Mouse (Mus musculus) kidney, postnatal 25 days (tissue): Measurements from ENCODE around the gene Nin.

Experiments
- DNase-seq, 2 experiments: peaks; one replicate each; pipeline ENCODE4 v3.0.0; 2021; ENCODE audit warnings: mixed read lengths in 2 of 2

The Nin gene

DNA sequence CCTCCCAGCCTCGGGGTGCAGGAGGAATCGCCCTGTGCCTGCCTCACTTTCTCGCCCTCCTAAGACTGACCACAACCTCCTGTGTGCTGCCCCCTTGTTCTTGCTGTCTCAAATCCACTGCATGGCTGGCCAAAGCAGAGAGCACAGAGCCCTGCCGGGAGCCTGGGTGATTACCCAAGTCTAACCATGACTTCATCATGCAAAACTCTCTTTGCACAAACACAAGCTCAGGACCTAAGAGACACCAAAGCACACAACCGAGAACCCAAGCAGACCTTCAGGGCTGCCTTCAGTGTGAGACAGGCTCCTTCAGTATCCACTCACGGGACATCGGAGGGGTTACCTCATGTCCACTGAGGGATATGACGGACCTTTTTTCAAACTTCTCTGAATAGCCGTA is 31.0 kb downstream of the Nin start:
- no peak for DNase-seq

DNA sequence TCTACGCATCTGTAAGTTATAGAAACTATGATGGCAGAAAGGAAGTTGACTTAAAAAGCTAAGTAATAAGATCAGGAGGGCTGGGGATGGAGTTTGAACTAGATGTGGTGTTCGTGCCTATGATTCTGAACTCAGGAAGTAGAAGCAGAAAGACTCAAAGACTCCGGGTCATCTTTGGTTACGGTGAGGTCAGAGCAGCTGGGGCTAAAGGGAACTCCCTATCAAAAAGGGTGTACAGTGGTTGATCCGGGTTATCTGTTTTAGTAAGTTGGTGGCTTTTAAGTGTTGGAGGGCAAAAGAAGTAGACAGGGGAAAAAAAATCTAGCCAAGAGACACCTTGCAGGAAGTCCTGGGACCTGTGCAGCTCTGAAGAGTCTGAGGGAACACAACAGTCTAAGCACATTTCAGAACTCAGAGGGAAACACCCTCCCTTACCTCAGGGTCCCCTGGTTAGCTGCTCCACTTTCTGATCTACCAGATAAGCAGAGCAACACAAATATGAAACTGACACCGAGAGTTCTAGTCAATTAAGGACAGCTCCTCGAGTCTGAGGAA is 35.0 kb downstream of the Nin start:
- no peak for DNase-seq

DNA sequence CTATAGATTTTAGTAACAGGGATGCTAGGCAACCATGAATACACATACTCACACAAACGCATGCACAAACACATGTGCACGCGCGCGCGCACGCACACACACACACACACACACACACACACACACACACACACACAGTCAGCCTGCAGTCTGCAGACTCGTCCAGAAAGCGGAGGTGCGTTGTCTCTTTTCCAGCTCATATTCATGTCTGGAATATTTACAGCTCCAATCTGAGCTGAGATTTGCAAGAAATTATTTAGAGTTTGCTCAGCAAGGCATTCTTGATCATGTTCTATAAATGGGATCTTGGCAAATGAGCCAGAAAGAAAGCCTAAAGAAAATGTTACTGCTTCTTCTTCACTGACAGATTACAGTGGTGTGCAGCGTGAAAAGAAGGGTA is 37.0 kb downstream of the Nin start:
- no peak for DNase-seq

DNA sequence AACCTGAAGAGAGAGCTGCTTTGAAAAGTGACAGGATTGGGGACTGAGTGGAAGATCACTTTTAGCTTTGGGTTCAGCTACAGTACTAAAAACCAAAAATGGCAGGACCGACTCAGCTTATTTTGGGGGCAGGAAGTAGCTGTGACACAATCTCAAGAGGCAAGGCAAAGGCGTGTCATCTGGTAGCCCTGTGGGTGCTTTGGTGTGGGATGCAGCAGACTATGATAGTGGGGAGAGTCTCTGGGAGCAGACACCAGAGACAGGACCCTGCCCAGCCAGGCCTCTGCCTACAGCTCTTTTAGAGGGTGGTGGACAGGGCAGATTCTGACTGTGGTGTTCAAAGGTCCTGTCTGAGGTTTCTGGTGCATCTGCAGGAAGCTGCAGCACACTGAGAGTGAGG is 38.5 kb downstream of the Nin start:
- DNase-seq = no peak

DNA sequence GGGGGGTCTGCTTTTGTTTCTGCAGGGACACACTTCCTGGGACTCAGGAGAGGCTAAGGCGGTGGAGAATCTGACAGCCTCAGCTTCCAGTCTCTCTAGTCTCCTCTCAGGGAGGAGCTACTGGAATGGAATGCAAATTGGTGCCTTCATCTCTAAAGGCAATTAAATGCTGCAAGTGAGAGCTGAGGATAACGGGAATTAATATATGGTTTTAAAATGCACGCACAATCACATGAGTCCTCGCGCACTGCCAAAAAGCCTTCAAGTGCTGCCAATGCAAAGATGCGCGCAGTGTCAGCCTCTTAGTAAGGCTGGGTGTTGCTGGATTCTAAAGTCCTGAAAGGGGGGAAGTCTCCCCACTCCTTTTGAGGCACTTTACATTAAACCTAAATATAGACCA is 42.6 kb downstream of the Nin start:
- DNase-seq = peak in 1 of 2 experiments; percentile 1

DNA sequence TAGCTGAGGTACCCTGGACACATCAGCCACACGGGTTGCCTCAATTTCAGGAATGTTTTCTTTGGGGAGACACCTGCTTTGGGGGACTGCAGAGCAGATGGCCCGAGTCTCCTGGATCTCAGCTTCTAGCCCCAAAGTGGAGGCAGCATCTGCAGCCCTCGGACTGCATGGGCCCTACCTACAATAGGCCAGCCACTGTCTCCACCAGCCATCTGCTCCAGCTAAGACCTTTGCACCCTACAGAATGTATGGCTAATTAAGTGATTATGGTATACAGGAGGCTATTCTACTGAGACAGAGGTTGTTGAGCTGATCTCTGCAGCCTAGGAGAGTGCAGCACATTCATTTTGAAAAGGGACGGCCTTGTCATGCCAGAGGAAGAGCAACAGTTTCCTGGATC is 43.2 kb downstream of the Nin start:
- peak in 1 of 2 experiments; percentile 16 for DNase-seq

DNA sequence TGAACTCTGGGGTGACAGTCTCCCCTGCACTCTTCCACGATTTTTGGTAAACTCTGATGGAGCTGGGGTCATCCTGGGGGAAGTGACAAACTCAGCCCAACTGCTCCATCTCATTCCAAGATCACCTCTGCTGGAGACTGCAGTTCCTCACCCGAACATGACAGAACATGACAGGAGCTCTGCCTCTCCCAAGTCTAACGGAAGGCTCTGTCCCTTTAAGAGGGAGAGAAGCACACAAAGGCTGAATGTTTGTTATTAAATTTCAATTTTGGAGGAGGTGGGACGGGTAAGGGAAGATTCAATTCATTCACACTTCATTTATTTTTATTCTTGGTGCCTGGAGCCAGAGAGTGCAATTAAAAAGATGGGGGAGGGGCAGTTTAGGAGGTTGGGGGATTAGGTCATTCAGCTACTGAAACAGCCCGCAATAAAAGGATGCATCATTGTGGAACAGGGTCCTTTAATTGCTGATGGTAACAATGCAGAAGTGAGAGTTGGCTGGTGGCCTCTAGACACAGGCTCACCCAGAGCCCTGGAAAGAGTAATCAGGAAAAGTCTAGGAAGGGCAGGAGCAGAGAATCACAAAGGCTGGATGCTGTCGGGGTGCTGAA is 44.8 kb downstream of the Nin start:
- DNase-seq = no peak

DNA sequence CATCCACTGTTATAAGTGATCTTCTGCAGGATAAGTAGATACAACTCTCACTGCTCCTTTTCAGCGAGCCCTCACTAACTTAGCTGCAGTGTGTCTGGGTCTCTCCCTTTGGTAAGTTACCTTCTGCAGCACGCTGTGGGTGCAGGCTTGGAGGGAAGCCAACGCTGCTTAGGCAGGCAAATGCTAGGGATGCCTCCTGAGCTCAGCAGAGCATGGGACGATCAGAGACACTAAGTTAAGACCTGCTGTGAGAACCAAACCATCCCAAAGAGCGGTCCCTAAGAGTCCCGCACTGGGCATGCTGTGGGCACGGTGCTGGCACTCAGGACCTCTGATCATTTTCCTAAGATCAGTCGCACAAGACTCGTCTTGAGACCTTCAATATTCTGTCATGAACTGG is 45.7 kb downstream of the Nin start:
- DNase-seq = peak; percentile 51 to 65

DNA sequence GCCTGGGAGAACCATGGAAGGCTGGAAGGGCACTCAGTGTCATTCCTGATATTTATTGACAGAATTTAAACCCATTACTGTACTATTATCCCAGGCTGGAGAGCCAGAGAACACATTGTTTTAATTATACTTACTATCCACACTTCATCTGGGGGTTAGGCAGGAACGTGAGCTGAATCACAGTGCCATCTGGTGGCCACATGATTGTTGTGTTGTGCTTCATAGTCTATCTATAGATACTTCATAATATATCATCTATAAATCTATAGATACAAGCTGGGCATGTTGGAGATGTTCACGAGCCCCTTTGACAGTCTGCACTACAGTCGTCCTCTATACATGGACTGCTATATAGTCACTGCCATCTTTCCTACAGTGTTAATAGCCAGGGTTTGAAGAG is 51.4 kb downstream of the Nin start:
- DNase-seq = peak in 1 of 2 experiments; percentile 82

DNA sequence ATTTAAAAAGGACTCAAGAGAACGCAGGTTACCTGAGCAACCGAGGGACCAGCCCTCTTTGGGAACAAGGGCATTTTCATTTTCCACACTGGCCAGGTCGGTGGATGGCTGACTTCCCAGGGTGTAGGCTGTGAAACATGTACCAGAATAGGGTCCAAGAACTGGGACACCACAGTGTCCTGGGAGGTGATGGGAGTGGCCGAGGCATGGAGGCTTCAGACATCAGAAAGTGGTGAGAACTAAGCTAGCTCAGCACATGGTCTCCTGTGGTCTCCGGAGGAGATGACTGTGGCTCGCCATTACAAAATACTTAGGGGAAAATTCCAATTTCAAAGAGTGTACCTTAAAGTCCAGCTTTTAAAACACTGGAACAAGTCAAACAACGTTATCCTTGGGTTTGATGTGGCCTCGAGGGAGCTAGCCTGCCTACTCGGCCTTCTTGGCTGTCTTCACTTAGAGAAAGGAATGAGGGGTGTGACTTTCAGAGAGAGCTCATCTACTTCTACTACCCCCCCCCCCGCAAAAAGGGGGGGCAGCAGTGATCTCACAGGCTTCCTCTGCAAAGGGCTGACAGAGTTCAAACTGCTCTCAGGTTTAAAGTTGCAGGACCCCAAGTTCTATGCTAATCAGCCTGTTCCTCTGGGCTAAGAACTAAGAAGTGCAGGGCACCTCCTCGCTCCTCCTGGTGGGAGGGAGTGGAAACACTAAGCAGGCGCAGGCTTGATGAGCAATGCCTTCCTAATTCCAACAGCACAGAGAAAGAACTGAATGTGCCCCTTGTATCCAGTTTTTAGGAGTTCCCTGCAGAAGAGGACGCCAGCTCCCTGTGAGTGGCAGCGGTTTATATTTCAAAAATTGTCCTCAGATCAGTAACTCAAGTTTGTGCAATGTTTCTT is 54.3 kb downstream of the Nin start:
- DNase-seq = no peak

DNA sequence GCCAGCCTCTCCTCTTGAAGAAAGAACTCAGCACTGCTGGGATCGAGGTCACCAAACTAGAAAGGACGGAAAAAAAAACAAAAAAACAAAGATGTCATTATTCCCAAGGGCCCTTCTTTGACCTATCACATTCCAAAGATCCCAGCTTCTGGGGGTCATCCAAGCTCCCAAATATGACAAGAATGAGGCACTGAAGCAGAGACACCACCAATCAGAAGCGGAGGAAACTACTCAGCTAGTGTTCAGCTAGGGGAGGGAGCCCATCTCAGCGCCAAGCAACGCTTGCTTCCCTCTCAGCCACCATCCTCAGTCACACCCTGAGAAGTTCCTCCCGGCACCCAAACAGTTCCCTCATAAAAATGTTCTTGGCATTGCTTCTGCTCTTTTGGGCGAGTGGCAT is 62.8 kb downstream of the Nin start:
- DNase-seq = peak; percentile 47 to 67

DNA sequence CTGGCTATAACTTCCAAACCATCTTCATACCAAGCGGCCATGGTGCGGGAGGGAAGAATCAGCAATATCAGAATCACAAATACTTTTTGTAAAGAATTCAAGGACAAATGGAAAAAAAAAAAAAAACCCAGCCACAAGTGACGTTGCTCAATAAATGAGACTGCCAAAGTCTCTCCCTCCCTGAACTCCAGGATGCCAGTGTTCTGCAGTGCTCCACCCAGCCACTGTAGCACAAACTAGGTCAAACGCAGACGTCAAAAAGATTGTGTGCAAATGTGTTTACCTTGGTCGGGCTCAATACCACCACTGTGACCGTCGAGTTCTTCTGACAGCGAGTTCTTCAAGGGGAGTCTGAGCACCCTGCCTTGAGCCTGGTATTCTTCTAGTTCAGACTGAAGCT is 64.8 kb downstream of the Nin start:
- DNase-seq = no peak

DNA sequence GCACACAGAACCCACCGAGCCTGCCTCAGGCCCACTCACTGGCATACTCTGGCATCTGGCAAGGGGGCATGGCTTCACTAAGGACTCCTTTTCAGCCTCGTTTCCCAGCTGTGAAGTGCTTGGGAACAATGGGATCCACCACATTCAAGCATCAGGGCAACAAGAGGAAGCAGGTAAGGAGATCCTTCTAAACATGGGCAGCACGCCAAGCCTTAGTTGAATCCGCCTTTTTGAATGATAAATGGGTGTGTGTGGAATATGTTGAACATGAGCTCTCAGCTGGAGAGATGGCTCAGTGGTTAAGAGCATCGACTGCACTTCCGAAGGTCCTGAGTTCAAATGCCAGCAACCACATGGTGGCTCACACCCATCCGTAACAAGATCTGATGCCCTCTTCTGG is 66.2 kb downstream of the Nin start:
- peak in 1 of 2 experiments; percentile 46 for DNase-seq

DNA sequence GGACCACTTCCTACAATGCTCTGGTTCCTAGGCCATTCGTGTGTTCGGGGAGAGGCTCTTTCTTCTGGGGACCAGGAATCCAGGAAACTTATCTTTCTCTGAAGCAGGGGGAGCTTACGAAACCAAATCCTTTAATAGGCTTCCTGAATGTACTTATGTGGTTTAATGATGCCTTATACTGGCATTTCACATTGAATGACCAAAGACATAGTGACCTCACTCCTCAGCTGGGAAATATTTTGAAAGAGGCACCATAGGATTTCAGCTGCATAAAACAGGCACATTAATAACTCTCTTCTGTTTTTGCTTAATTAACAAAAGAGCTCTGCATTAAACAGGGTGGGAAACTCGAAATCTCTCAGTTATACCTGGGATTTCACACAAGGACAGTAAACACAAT is 69.2 kb downstream of the Nin start:
- DNase-seq = no peak

DNA sequence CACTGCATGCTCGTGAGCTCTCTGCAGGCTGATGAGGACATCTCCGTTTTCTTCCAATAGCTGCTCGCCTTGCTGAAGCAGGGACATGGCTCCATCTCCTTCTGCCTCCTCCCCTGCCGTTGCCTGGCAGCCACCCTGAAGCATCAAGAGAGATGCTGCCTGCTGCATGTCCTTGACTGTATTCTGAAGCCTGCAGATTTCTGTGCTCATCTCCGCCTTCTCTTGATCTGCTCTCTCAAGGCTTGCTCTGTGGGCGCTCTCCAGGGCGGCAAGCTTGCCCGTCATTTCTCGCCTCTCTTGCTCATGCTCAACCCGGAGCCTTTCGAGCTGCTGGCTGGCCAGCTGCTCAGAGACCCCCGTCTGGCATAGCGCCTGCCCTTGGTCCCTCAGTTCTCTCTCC is 70.1 kb downstream of the Nin start:
- no peak for DNase-seq

DNA sequence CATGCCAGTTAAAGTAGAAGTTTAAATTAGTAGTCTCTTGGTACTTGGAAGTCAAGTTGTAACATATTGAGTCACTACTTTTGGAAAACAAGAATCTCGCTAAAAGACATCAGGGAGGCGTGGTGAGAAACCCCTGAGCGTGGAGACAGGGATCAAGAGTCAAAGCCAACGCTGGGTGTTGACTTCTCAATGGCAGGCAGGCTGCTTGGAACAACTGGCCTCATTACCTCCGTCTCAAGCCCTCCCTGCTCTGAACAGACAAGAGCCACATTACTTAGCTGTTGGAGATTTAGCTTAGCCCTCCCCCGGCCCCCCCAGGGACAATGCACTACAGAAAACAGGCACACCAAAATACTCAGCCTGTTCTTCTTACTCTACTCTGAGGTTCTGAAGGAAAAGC is 72.5 kb downstream of the Nin start:
- DNase-seq = no peak

DNA sequence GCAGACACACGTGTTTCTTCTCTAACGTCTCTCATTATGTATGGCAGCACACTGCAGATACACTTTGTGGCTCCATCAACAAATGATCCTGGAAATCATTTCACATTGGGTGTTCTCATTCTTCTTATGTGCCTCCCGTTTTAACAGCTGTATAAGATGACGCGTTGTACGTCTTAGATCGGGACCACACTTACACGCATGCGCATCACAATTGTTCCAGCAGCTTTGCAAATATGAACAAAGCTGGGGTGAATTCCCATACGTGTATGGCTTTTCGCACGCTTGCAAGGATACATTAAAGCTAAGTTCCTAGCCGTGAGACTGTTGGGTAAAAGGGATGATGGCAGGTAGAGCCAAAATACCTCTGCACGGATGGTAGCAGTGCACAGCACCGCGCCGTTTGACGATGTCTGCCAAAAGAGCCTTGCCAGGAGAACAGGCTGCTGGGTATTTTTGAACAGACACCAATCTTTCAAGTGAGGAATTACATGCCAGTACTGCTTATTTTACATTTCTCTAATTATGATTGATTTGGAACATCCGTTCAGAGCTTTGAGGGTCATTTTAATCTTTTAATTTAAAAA is 76.7 kb downstream of the Nin start:
- no peak for DNase-seq

DNA sequence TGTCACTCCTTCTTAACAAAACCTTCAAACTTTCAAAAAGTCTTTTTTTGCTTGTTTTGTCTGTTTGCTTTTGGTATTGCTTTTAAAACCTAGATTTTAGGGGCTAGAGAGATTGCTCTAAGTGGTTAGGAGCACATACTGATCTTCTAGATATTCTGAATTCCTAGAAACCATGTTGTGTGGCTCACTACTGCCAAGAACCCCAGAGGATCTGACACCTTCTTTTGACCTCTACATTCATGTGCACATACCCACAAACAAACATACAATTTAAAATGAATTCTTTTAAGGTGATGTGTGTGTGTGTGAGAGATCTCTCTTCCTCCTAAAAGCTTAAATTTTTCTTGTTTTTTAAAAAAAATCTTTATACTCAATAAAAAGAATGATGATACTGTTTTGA is 87.3 kb downstream of the Nin start:
- no peak for DNase-seq

DNA sequence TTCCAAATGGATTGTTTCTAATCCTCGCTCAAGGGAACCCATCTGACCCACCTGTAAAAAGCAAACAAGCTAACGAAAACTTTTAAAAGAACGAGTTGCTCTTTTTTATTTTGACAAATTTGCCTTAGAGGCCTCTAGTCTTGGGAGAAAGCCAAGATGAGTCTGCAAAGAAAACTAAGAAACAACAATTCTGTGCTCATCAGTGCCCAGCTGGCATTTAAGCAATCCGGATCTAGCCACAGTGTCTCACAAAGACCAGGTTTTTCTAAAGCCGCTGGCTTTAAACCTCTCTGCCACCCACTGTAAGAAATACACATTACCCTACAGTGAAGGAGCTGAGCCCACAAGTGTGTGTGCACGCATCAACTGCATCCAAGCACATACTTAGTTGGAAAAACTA is 88.1 kb downstream of the Nin start:
- DNase-seq = no peak

DNA sequence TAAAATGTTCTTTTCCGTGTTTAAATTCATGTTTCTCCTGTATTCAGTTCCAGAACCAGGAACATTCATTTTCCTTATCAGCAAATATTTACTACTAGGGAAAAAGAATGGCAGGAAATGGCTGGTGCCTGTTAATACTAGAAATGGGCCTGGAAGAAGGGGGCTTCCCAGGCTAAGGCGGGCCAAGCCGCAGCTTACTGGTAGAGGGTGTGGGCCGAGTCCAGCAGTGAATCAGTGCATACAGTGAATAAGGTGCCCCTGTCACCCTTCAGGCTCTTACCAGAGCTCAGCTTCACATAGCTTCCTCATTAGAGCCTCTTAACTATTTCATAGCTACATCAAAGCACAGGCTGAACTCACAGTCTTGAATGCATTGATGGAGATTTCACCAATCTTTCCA is 89.9 kb downstream of the Nin start:
- no peak for DNase-seq

DNA sequence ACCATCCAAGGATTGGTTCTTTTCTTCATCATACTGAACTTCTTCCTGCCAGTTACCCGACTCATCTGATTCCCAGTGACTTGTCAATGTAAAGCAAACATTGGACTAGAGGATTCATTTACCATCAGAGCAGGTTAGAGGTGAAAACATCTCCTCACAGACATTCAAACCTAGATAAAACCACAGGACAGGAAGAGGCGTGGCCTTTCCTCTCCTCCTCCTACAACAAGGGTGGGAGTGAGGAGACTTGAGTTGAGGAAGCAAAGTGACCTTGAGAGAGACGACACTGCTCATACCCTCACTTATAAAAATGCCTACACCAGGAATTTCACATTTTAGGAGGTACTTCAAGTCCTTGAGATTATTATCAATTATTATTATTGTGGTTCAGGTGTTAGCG is 95.4 kb downstream of the Nin start:
- DNase-seq = no peak

DNA sequence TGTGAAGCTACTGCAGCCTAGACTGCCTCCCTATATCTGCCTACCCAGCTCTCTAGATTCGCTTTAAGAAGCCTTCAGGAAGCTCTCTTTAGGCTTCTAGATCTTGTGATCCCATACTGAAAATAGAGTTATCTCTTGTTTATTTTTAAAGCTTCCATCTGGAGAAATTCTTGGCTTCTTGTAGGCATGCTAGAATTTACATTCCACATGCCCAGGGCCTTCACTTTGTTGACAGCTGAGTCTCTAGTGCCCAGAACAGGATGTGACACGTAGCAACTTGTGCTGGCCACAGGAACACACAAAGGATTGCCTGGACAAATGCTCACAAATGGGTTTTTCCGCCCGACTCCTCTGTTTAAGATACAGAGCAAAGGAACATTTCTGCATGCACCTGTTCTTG is 97.6 kb downstream of the Nin start:
- no peak for DNase-seq

DNA sequence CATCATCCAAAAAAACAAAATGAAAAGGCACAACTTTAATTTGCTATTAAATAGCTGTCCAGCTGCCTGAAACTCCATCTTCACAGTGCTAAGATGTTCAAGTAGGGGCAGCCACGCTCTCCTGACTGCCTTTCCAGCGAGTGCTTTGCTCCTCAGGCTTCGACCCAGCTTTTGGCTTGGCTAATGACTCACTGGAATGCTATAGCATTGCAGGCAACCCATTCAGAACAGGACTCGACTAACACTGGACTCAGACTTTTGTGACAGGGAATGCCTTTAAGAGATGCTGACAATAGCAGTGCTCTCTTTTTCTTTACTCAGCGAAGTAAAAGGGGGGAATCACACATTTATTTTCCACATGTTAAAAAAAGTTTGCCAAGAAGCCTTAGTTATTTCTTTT is 101.8 kb downstream of the Nin start:
- DNase-seq = no peak

DNA sequence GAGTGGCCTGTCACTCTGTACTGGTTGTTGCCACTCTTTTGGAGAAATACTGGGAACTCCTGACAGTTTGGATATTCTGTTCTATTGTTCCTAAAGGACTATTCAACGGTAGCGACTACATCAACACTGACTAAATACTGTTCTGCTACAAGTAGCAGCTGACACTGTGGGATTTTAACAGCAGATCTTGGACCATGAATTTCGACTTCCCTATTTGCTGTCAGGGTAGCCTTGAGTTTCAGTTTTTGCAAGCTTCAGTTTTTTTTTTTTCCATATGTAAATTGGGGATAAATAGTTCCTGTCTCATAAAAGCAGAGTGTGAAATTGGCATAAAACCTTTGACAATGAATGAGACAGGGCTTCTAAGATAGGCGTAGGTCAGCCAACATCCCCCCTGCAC is 103.2 kb downstream of the Nin start:
- no peak for DNase-seq
